Mouse (Mus musculus): ENCODE data around the gene Fbxw11. TPM values are rescaled to one million over a fixed set of nuclear protein-coding genes. Genes with fewer than 3 reads are reported as not detected.

The Fbxw11 gene
- total RNA-seq, 2 experiments from 2014 or later: 68.0 to 72.9 TPM

DNA sequence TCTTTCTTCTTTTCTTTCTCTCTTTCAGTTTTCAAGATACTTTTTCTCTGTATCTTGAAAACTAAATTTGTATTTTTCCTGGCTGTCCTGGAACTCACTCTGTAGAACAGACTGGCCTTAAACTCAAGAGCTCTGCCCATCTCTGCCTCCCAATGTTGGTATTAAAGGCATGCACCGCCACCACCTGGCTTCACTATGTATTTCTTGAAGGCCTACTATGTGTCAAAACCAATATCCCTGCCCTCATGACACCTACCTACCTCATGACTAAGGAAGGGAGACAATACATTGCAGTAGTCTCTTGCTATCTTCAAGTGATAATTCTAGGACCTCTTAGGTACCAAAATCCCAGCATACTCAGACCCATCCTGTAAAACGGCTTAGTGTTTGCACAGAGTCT lies 110.8 kb downstream of the Fbxw11 start:
- no peak for DNase-seq

DNA sequence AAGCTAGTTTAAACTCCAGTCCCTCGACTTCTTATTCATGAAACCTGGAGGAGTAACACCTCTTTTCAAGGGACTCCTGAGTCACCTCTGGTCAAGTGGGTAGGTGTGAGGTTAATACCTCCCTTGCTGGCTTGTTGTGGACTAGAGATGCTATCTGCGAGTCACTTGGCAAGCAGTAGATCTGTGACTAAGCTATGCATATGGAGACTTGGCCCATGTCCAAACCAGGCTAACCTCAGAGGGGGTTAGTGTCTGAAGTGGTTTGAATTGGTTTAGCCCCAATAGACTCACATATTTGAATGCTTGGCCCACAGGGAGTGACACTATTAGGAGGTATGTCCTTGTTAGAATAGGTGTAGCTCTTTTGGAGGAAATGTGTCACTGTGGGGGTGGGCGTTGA lies 120.2 kb downstream of the Fbxw11 start:
- DNase-seq: no peak

GRCm38 (mm10) chr11:32767496-32768230 lies 125.1 kb downstream of the Fbxw11 start:
- DNase-seq: no peak

GRCm38 (mm10) chr11:32768642-32769343 lies 126.3 kb downstream of the Fbxw11 start:
- no peak for DNase-seq

DNA sequence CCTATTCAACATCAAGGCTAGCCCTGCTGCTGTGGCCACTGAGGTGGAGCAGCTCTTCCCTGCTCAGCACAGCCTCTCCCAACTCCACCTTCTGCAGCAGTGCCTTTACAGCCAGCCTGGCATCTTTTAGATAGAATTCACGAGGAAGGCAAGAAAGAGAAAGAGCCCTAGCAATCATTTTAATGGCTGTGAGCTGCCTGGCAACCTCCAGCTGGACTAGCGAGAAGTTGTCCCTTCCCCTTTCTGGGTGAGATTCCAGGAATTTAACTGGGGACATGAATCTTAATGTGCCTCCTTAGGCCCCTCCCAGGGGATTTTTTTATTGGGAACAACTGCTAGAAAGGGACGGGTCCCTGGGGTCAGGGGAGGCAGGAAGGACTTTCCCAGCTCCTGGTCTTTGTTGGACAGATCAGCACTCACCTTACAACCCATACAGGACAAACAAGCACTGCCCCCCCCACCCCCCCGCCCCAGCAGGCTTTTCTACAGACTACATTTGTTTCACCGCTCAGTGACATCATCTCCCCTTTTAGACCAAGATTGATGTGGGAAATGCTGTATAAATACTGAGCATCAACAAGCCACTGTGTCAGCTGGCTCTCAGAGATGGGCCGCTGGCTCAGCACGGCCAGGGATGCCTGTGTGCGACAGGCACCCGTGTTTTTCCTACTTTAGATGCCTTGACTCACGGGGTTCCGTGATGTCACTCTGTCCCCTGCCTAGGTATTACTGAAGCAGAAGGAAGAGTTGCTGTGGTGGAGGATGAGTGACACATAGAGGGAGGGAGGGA lies 138.4 kb downstream of the Fbxw11 start:
- DNase-seq: no peak

DNA sequence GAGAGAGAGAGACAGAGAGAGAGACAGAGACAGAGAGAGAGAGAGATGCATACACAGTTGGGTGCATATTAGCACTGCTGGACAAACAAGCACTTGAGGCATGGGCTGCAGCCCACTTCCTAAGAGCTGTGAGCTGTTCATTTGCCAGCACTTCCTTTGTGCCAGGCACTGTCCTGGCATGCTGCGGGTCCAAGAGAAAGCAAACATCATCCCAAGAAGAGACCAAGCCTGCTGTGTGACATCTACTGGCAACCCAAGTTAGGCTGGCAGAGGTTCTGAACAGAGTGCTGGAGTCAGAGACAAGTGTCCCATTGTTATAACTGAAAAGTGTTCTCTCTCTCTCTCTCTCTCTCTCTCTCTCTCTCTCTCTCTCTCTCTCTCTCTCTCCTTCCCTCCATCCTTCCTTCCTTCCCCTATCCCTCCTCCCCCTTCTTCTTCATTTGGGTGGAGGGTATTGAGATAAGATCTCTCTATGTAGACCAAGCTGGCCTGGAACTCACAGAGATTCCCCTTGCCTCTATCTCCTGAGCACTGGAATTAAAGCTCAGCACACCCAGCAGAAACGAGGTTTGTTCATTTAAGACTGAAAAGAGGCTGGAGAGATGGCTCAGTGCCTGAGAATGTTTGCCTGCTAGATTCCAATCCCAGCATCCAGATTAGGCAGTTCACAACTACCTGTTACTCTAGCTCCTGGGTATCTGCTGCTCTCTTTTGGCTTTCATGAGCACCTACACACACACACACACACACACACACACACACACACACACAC lies 139.3 kb downstream of the Fbxw11 start:
- no peak for DNase-seq

DNA sequence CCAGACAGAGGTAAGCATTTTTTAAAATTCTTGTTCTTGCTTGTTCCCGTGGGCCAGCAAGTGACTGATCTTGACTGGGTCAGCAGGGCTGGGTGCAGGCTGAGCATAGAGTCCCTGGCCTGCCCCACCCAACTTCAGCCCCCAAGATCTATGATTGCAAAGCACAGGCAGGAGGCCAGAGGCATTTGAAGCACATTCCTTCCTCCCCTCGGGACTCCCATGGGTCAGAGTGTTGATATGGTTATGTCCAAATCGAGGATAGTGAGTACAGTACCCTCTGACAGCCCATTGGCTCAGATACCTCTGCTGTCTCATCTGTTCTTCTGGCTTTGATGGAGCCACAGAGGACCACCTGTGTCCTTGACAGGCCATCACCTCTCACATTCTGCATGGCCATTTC lies 140.2 kb downstream of the Fbxw11 start:
- no peak for DNase-seq

GRCm38 (mm10) chr11:32785591-32786147 lies 143.1 kb downstream of the Fbxw11 start:
- DNase-seq: no peak

DNA sequence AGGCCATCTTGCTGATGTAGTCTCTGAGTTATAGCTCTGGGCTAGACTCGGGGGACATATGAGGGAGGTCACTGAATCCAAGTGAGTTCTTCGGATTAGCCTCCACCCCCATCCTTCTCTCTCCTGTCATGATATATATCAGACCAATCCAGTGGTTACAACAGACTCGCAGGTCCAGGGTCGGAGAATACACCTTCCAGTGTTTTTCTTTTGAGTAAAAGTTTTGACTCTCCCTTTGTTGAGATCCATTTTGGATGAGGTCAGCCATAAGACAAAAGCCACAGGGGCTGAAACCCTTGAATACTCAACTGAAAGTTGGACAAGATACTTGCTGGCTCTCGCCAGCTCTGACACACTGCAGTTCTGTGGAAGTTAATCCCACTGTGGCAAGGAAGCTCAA lies 143.7 kb downstream of the Fbxw11 start:
- DNase-seq: no peak

- no peak for DNase-seq
Measured at GRCm38 (mm10) chr11:32794759-32795445, 152.4 kb downstream of the Fbxw11 start.

Other genes with a start within 250 kb of the Fbxw11 start
- gene Ubtd2, start 187.4 kb upstream of the Fbxw11 start, total RNA-seq (2021): 10 to 100 TPM; 19.0 to 21.0 TPM
- 1 to 10 TPM in 1 of 2 experiments, under 1 TPM in 1; 0.93 to 1.2 TPM for gene Efcab9, start 110.6 kb upstream of the Fbxw11 start, total RNA-seq (2021)
- gene Stk10, start 109.4 kb upstream of the Fbxw11 start, total RNA-seq (2021): 10 to 100 TPM; 11.9 to 15.1 TPM
- gene Smim23, start 181.9 kb downstream of the Fbxw11 start, total RNA-seq (2021): not detected

All from adrenal gland, postnatal 10 days (tissue).